Mouse (Mus musculus) forebrain, embryonic 13.5 days (tissue): Measurements from ENCODE around the gene Cacna2d3. TPM values are rescaled to one million over a fixed set of nuclear protein-coding genes. Genes with fewer than 3 reads are reported as not detected.
A peak's percentile ranks its signal among the peaks of the same experiment; 100 is the strongest.

Experiments used
- ATAC-seq: fragments of 200-750 bp; cut with Nextera tagmentation; 2 replicates; pipeline ENCODE4 v1.8.0; 2017
- H3K27ac ChIP-seq: fragments of 300-500 bp; sonication (generic); 2 replicates; pipeline ENCODE4 v1.5.1; 2015; ENCODE audit warnings: inconsistent platforms, mild to moderate bottlenecking, moderate library complexity
- H3K27me3 ChIP-seq: fragments of 300-500 bp; sonication (generic); 2 replicates; pipeline ENCODE4 v1.6.1; 2015; ENCODE audit warnings: mild to moderate bottlenecking, inconsistent platforms
- H3K36me3 ChIP-seq: fragments of 300-500 bp; sonication (generic); 2 replicates; pipeline ENCODE4 v1.6.1; 2015; ENCODE audit warnings: mild to moderate bottlenecking, inconsistent platforms; ENCODE audit not compliant: poor library complexity, severe bottlenecking
- H3K4me1 ChIP-seq: fragments of 300-500 bp; sonication (generic); 2 replicates; pipeline ENCODE4 v1.6.1; 2015; ENCODE audit warnings: inconsistent platforms
- H3K4me2 ChIP-seq: fragments of 300-500 bp; sonication (generic); 2 replicates; pipeline ENCODE4 v1.6.1; 2015; ENCODE audit warnings: inconsistent platforms, mild to moderate bottlenecking, moderate library complexity
- H3K4me3 ChIP-seq: fragments of 300-500 bp; sonication (generic); 2 replicates; pipeline ENCODE4 v1.5.1; 2015; ENCODE audit warnings: mild to moderate bottlenecking, inconsistent platforms
- H3K9ac ChIP-seq: fragments of 300-500 bp; sonication (generic); 2 replicates; pipeline ENCODE4 v1.6.1; 2015; ENCODE audit warnings: mild to moderate bottlenecking, inconsistent platforms
- H3K9me3 ChIP-seq: fragments of 300-500 bp; sonication (generic); replicated peaks from 2 replicates; pipeline ENCODE4 v1.6.1; 2016; ENCODE audit warnings: inconsistent platforms
- WGBS: fragments of 180-500 bp; shearing (Covaris S2); methylation state at CpG from one replicate; pipeline ENCODE4 v1.1.7; 2015; 5-methylcytosine and 5-hydroxymethylcytosine counted together
- polyA plus RNA-seq: library from polyadenylated mRNA; unstranded; fragments of >200 nt; fragmentation: Nextera tagmentation; extraction: Ambion mirVana; gene quantifications from 2 replicates; pipeline ENCODE4 v1.2.1, GENCODE M21; 2015

Cacna2d3 gene
- 12.3 and 16.6 TPM in 2 replicates for polyA plus RNA-seq

- WGBS: under 1% methylated on average over 44 of the region's 109 CpGs
- Histone ChIP-seq H3K27me3 (peaks cover 58% of the 10 kb centered on the region), H3K27ac (peak within 1 kb of the TSS; percentile 57)
Observed at GRCm38 (mm10) chr14:29721488-29722385, at the start of gene Cacna2d3. Gene Cacna2d3, minus strand, starts transcription at chr14:29721864.

GRCm38 (mm10) chr14:29769486-29769885 lies 47.8 kb upstream of the Cacna2d3 start:
- no peaks in the 10 kb centered on the region for H3K27me3 ChIP-seq
- H3K9ac ChIP-seq: no peak overlapping the region
- no peak for ATAC-seq
- H3K36me3 ChIP-seq: no peaks in the 10 kb centered on the region
- WGBS: 86% methylated on average over 4 of the region's 4 CpGs
- H3K4me2 ChIP-seq: no peak overlapping the region
- H3K9me3 ChIP-seq: no peaks in the 10 kb centered on the region
- no peak overlapping the region for H3K4me3 ChIP-seq
- H3K4me1 ChIP-seq: no peaks in the 10 kb centered on the region
- H3K27ac ChIP-seq: no peak overlapping the region

More at GRCm38 (mm10) chr14:29721488-29722385, at the start of gene Cacna2d3:
- H3K4me2 ChIP-seq: peak within 1 kb of the TSS; percentile 98
- H3K4me3 ChIP-seq: peak within 1 kb of the TSS; percentile 71
- H3K9me3 ChIP-seq: no peaks in the 10 kb centered on the region
- peak within 1 kb of the TSS; percentile 74 for H3K9ac ChIP-seq
- H3K36me3 ChIP-seq: no peaks in the 10 kb centered on the region
- H3K4me1 ChIP-seq: peaks cover 34% of the 10 kb centered on the region
- peak; percentile 86 for ATAC-seq

GRCm38 (mm10) chr14:29752876-29753275 lies 31.2 kb upstream of the Cacna2d3 start:
- Histone ChIP-seq H3K27ac (no peak overlapping the region), H3K9me3 (no peaks in the 10 kb centered on the region), H3K36me3 (no peaks in the 10 kb centered on the region), H3K9ac (no peak overlapping the region), H3K4me3 (no peak overlapping the region), H3K27me3 (no peaks in the 10 kb centered on the region), H3K4me2 (no peak overlapping the region), H3K4me1 (no peaks in the 10 kb centered on the region)
- ATAC-seq: no peak
- 78% methylated on average over 5 of the region's 5 CpGs for WGBS

GRCm38 (mm10) chr14:29738751-29739150 lies 17.1 kb upstream of the Cacna2d3 start:
- Histone ChIP-seq H3K9me3 (no peaks in the 10 kb centered on the region; the same call in 1 of the 2 replicates), H3K9ac (no peak overlapping the region), H3K4me3 (no peak overlapping the region), H3K27ac (no peak overlapping the region), H3K4me2 (no peak overlapping the region), H3K4me1 (no peaks in the 10 kb centered on the region), H3K27me3 (no peaks in the 10 kb centered on the region), H3K36me3 (no peaks in the 10 kb centered on the region)
- no peak for ATAC-seq
- 85% methylated on average over 2 of the region's 2 CpGs for WGBS

GRCm38 (mm10) chr14:29730256-29730655 lies 8.6 kb upstream of the Cacna2d3 start:
- no peak overlapping the region for H3K4me2 ChIP-seq
- H3K27ac ChIP-seq: no peak overlapping the region

GRCm38 (mm10) chr14:29729009-29729408 lies 7.3 kb upstream of the Cacna2d3 start:
- H3K4me3 ChIP-seq: no peak overlapping the region
- no peaks in the 10 kb centered on the region for H3K36me3 ChIP-seq
- WGBS: 82% methylated on average over 4 of the region's 4 CpGs
- H3K9me3 ChIP-seq: no peaks in the 10 kb centered on the region
- ATAC-seq: no peak
- no peak overlapping the region for H3K9ac ChIP-seq
- no peaks in the 10 kb centered on the region for H3K4me1 ChIP-seq
- H3K27ac ChIP-seq: no peak overlapping the region
- no peak overlapping the region for H3K4me2 ChIP-seq
- H3K27me3 ChIP-seq: peaks cover 13% of the 10 kb centered on the region

More at GRCm38 (mm10) chr14:29730256-29730655, 8.6 kb upstream of the Cacna2d3 start:
- ATAC-seq: no peak
- Histone ChIP-seq H3K36me3 (no peaks in the 10 kb centered on the region), H3K9me3 (no peaks in the 10 kb centered on the region), H3K27me3 (peaks cover 7% of the 10 kb centered on the region; the same call in 1 of the 2 replicates), H3K4me3 (no peak overlapping the region), H3K4me1 (no peaks in the 10 kb centered on the region), H3K9ac (no peak overlapping the region)
- WGBS: 83% methylated on average over 4 of the region's 4 CpGs

- H3K4me3 ChIP-seq: no peak overlapping the region
- peaks cover 26% of the 10 kb centered on the region for H3K27me3 ChIP-seq
- H3K27ac ChIP-seq: no peak overlapping the region
- no peak overlapping the region for H3K4me2 ChIP-seq
- no peak for ATAC-seq
- WGBS: 70% methylated on average over 9 of the region's 9 CpGs
- peaks cover 8% of the 10 kb centered on the region; the same call in 1 of the 2 replicates for H3K4me1 ChIP-seq
- H3K9me3 ChIP-seq: no peaks in the 10 kb centered on the region
- no peak overlapping the region for H3K9ac ChIP-seq
- no peaks in the 10 kb centered on the region for H3K36me3 ChIP-seq
Observed at GRCm38 (mm10) chr14:29727596-29727995, 5.9 kb upstream of the Cacna2d3 start.

GRCm38 (mm10) chr14:29723267-29723666 lies 1.6 kb upstream of the Cacna2d3 start:
- Histone ChIP-seq H3K4me1 (peaks cover 34% of the 10 kb centered on the region), H3K9ac (peak overlapping the region; percentile 74), H3K4me3 (peak overlapping the region; percentile 71), H3K4me2 (peak overlapping the region; percentile 98), H3K9me3 (no peaks in the 10 kb centered on the region), H3K27ac (no peak overlapping the region), H3K27me3 (peaks cover 57% of the 10 kb centered on the region), H3K36me3 (no peaks in the 10 kb centered on the region)
- 8% methylated on average over 10 of the region's 10 CpGs for WGBS
- ATAC-seq: no peak

- WGBS: under 1% methylated on average over 73 of the region's 76 CpGs
- Histone ChIP-seq H3K4me3 (peak overlapping the region; percentile 71), H3K9me3 (no peaks in the 10 kb centered on the region), H3K9ac (peak overlapping the region; percentile 74), H3K4me2 (peak overlapping the region; percentile 98), H3K27ac (peak overlapping the region; percentile 57), H3K27me3 (peaks cover 59% of the 10 kb centered on the region), H3K4me1 (peaks cover 34% of the 10 kb centered on the region), H3K36me3 (no peaks in the 10 kb centered on the region)
- peak; percentile 66 for ATAC-seq
Observed at GRCm38 (mm10) chr14:29722386-29723221, 940 bp upstream of the Cacna2d3 start.

GRCm38 (mm10) chr14:29721131-29721487 lies 555 bp downstream of the Cacna2d3 start:
- ATAC-seq: no peak; the same call in 1 of the 2 replicates
- H3K27ac ChIP-seq: 0 out of 2 replicates have a peak overlapping the region, but pooled peaks have one; percentile 7

GRCm38 (mm10) chr14:29720334-29720911 lies 1.2 kb downstream of the Cacna2d3 start:
- 3% methylated on average over 17 of the region's 17 CpGs for WGBS
- Histone ChIP-seq H3K27me3 (peaks cover 55% of the 10 kb centered on the region), H3K9me3 (no peaks in the 10 kb centered on the region), H3K9ac (peak overlapping the region; percentile 74), H3K4me2 (peak overlapping the region; percentile 98), H3K27ac (no peak overlapping the region), H3K4me1 (peaks cover 34% of the 10 kb centered on the region), H3K36me3 (no peaks in the 10 kb centered on the region), H3K4me3 (peak overlapping the region; percentile 71)
- ATAC-seq: no peak

More at GRCm38 (mm10) chr14:29721131-29721487, 555 bp downstream of the Cacna2d3 start:
- H3K9ac ChIP-seq: peak overlapping the region; percentile 74
- WGBS: under 1% methylated on average over 10 of the region's 11 CpGs
- H3K27me3 ChIP-seq: peaks cover 55% of the 10 kb centered on the region
- H3K4me1 ChIP-seq: peaks cover 34% of the 10 kb centered on the region
- H3K4me3 ChIP-seq: peak overlapping the region; percentile 71
- peak overlapping the region; percentile 98 for H3K4me2 ChIP-seq
- H3K36me3 ChIP-seq: no peaks in the 10 kb centered on the region
- H3K9me3 ChIP-seq: no peaks in the 10 kb centered on the region
